Mouse (Mus musculus) bone marrow, adult 2 months (tissue): ENCODE results near the gene Lrp2.

Experiments
- CTCF ChIP-seq: fragments of 200-500 bp; IDR thresholded peaks from 2 replicates; pipeline ENCODE4 v1.5.1; 2011; ENCODE audit warnings: low read length, control low read depth; ENCODE audit not compliant: control insufficient read depth, insufficient read depth
- POLR2A ChIP-seq: fragments of 200-500 bp; IDR thresholded peaks from 2 replicates; pipeline ENCODE4 v1.6.1; 2011; ENCODE audit warnings: low read depth, mild to moderate bottlenecking, control low read depth, low read length, borderline replicate concordance; ENCODE audit not compliant: control insufficient read depth

- TF ChIP-seq CTCF (no peak), POLR2A (no peak)
Observed at GRCm38 (mm10) chr2:69546823-69547222, 39.0 kb downstream of the Lrp2 start.
